Mouse (Mus musculus): Measurements from ENCODE around the gene Pigs.

DNA sequence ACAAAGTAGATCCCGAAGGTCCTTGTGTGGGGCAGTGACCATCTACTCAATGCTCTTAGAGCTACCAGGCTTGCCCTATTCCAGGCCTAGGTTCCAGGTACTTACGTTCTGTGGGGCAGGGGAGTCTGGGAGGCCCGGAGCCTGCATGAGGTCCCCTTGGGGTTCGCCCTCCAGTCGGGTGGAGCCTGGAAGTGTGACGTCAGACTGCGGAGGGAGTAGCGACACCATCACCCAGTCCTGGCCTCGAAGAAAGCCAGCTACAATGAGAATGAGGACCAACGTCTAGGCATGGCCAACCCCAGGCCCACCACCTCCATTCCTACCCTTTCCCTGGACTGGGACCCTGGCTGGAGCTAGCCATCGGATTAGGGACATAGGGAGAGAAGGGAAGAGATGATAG lies 43.5 kb downstream of the Pigs start:
- TF ChIP-seq CTCF (IDR thresholded peaks at IDR 0.05; ENCODE audit: extremely low read depth, insufficient read depth, low read length) (no peak), POLR2A (IDR thresholded peaks at IDR 0.05; ENCODE audit: extremely low read depth, insufficient read depth, low read length) (no peak)

All from cortical plate, adult 2 months (tissue).